Comparison of ENCODE assay signal across 8 mouse cellular contexts in the genomic region with DNA sequence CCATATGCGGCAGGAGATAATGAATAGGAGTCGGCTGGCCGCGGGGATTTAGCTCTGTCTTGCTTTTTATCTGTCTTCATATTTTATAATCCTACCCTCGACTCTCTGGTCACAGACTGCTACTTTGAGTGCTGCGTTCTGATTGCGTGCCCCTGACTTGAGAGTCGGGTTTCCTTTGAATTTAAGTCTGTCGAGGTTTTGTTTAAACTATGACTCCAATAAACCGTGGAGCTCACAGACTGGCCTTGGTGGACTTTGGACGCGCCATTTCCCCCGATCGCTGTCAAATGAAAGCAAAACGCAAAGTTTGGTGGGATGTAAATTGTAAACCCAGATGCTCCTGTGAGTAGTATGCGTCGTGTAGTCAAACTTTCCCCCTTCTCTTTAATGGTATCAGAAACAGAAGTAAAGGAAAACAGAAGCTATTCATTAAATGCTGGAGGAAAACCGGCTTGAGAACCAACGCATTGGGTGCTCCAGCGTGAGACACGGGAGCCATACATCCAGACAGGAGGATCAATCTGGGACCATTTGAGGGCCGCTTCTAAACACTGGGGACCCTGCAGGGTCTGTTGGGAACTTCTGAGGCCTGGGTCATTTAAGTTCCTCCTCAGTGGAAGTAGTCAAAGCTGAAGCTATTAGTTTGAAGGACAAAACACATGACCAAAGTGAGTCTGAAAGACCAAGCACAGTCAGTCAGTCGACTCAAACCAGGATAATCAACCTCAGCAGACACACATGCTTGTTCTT. TPM values are rescaled to one million over a fixed set of nuclear protein-coding genes. Genes with fewer than 3 reads are reported as not detected.
A peak's percentile ranks its signal among the peaks of the same experiment; 100 is the strongest.
DNase-seq lines count a peak whose midpoint lies in the region; ATAC-seq lines count a peak whose summit lies in the region.

No protein-coding gene starts in this region.

- peaks cover 36% of the 10 kb centered on the region for H3K4me1 ChIP-seq in heart, embryonic 13.5 days
- peaks cover 19% of the 10 kb centered on the region for H3K4me1 ChIP-seq in hindbrain, embryonic 14.5 days (replicated peaks; ENCODE audit: control insufficient read depth, insufficient read depth, low read length)
- peaks cover 24% of the 10 kb centered on the region for H3K4me1 ChIP-seq in midbrain, embryonic 11.5 days (ENCODE audit: control insufficient read depth, insufficient read depth, low read length)

- ATAC-seq in heart, embryonic 13.5 days (ENCODE audit: extremely low read depth, insufficient number of reproducible peaks, low FRiP score, low TSS enrichment) = peak; percentile 1; the same call in 1 of the 2 replicates
- no peak for ATAC-seq in hindbrain, embryonic 14.5 days (ENCODE audit: low FRiP score)
- ATAC-seq in midbrain, embryonic 11.5 days (ENCODE audit: low FRiP score) = no peak

- no peaks in the 10 kb centered on the region for H3K27me3 ChIP-seq in heart, embryonic 13.5 days (replicated peaks)
- H3K27me3 ChIP-seq in hindbrain, embryonic 14.5 days (ENCODE audit: control insufficient read depth, insufficient read depth, low read length) = peaks cover 10% of the 10 kb centered on the region; the same call in 1 of the 2 replicates
- H3K27me3 ChIP-seq in midbrain, embryonic 11.5 days (ENCODE audit: control insufficient read depth, insufficient read depth, low read length) = peaks cover 3% of the 10 kb centered on the region; the same call in 1 of the 2 replicates

- no peak for DNase-seq in heart, adult 18-20 months
- DNase-seq in R1 (ENCODE audit: low read depth, low spot score) = peak; percentile 9
- no peak for DNase-seq in hindbrain, embryonic 14.5 days (ENCODE audit: low spot score)
- DNase-seq in midbrain, embryonic 11.5 days (ENCODE audit: low spot score, missing footprints) = peak; percentile 95
- DNase-seq in left cerebral cortex, adult 9 months (ENCODE audit: low spot score in 2 of 2) = no peak
- no peak for DNase-seq in thymus, postnatal 10 days (ENCODE audit: low spot score in 2 of 2)
- no peak for DNase-seq in ovary, postnatal 14 days (ENCODE audit: low spot score)

- 1% methylated on average over 23 of the region's 23 CpGs for WGBS in heart, embryonic 13.5 days
- WGBS in hindbrain, embryonic 14.5 days = 1% methylated on average over 23 of the region's 23 CpGs
- WGBS in midbrain, embryonic 11.5 days = 1% methylated on average over 23 of the region's 23 CpGs

- peaks cover 7% of the 10 kb centered on the region for H3K36me3 ChIP-seq in heart, embryonic 13.5 days
- no peaks in the 10 kb centered on the region for H3K36me3 ChIP-seq in hindbrain, embryonic 14.5 days (replicated peaks; ENCODE audit: control insufficient read depth, insufficient read depth)
- no peaks in the 10 kb centered on the region for H3K36me3 ChIP-seq in midbrain, embryonic 11.5 days (ENCODE audit: control insufficient read depth, insufficient read depth, low read length)

- peak overlapping the region; percentile 99 for H3K27ac ChIP-seq in heart, embryonic 13.5 days (replicated peaks)
- peak overlapping the region; percentile 66 for H3K27ac ChIP-seq in hindbrain, embryonic 14.5 days
- peak overlapping the region; percentile 82 for H3K27ac ChIP-seq in midbrain, embryonic 11.5 days (ENCODE audit: low read depth, low read length)

- peak overlapping the region; percentile 80 for H3K4me2 ChIP-seq in heart, embryonic 13.5 days
- peak overlapping the region; percentile 99 for H3K4me2 ChIP-seq in hindbrain, embryonic 14.5 days (replicated peaks)
- peak overlapping the region; percentile 99 for H3K4me2 ChIP-seq in midbrain, embryonic 11.5 days

- peak overlapping the region; percentile 98 for H3K9ac ChIP-seq in heart, embryonic 13.5 days
- H3K9ac ChIP-seq in hindbrain, embryonic 14.5 days = peak overlapping the region; percentile 67
- peak overlapping the region; percentile 68 for H3K9ac ChIP-seq in midbrain, embryonic 11.5 days (ENCODE audit: low read length)

- H3K4me3 ChIP-seq in heart, embryonic 13.5 days = peak overlapping the region; percentile 95
- peak overlapping the region; percentile 79 for H3K4me3 ChIP-seq in hindbrain, embryonic 14.5 days (replicated peaks; ENCODE audit: low read length)
- H3K4me3 ChIP-seq in midbrain, embryonic 11.5 days (ENCODE audit: low read depth, low read length) = peak overlapping the region; percentile 81

- no peaks in the 10 kb centered on the region for H3K9me3 ChIP-seq in heart, embryonic 13.5 days
- H3K9me3 ChIP-seq in hindbrain, embryonic 14.5 days (ENCODE audit: control insufficient read depth, low read length) = no peaks in the 10 kb centered on the region
- no peaks in the 10 kb centered on the region for H3K9me3 ChIP-seq in midbrain, embryonic 11.5 days (ENCODE audit: control insufficient read depth, low read length)

RNA-seq across cellular contexts. Expression of a gene that starts 0.7 kb away (rescaled TPM):
- polyA plus RNA-seq in heart, embryonic 13.5 days (2015; fragmentation: Nextera tagmentation; extraction: Ambion mirVana) = 16.0 and 16.2 TPM in 2 replicates
- 1 to 10 TPM; 8.5 to 9.1 TPM for total RNA-seq in heart, adult 18-20 months (2021)
- 10.8 and 13.3 TPM in 2 replicates for polyA plus RNA-seq in hindbrain, embryonic 14.5 days (2014; fragmentation: Nextera tagmentation; extraction: Ambion mirVana)
- 26.5 and 26.9 TPM in 2 replicates for polyA plus RNA-seq in midbrain, embryonic 11.5 days (2014; fragmentation: Nextera tagmentation; extraction: Ambion mirVana)

Comparison
In these comparisons a context has a peak if more than half of its experiments do, and no peak if none do; other contexts are left out.
1. DNase-seq: peak in R1 (single experiment) and midbrain, embryonic 11.5 days (single experiment); none in heart, adult 18-20 months (0 of 2), hindbrain, embryonic 14.5 days (single experiment), left cerebral cortex, adult 9 months (0 of 2), thymus, postnatal 10 days (0 of 2) and ovary, postnatal 14 days (single experiment).
2. Peak in every context shown above with its lines, with median percentiles within 50 percentile points of each other: H3K27ac ChIP-seq, H3K4me2 ChIP-seq, H3K4me3 ChIP-seq and H3K9ac ChIP-seq.